Mouse (Mus musculus) c-Kit-positive CD71-positive TER-119-positive erythroid progenitor cells, embryonic 14.5 days (primary cell): Measurements from ENCODE around the gene Slc37a4.
A peak's percentile ranks its signal among the peaks of the same experiment; 100 is the strongest.
"Not testable (repeated sequence)": the region's sequence is repeated elsewhere in the genome, so short reads cannot be mapped to it uniquely, and the experiment has no call there.

ENCODE experiments used
- DNase-seq: peaks from one replicate; pipeline ENCODE4 v3.0.0-alpha.2; 2013; ENCODE audit warnings: low spot score

The Slc37a4 gene

GRCm38 (mm10) chr9:44440961-44441360 is 44.3 kb downstream of the Slc37a4 start, which contains the start of gene Foxr1:
Foxr1 (minus strand) TSS chr9:44441136.
- DNase-seq: no peak

GRCm38 (mm10) chr9:44444402-44445025 is 47.9 kb downstream of the Slc37a4 start:
- not testable (repeated sequence) for DNase-seq

- peak; percentile 42 for DNase-seq
Observed at GRCm38 (mm10) chr9:44450387-44450786, 53.7 kb downstream of the Slc37a4 start.
